Mouse (Mus musculus): ENCODE results near the gene H2afv.

DNA sequence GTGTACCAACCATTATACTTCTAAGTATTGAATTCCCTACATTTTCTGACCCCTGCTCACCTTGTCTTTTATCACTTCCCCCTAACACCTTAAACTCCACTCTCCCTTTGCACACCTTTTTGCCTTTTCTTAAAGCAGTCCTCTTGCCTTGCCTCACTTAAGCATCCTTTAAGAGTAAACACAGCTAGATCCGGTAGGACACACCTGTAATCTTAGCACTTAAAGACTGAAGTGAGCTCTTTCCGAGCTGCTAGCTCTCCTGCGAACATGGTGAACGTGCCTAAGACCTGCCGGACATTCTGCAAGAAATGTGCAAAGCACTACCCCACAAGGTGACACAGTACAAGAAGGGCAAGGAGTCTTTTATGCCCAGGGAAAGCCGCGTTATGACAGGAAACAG, 1.7 kb upstream of the H2afv start:
- TF ChIP-seq CTCF (IDR thresholded peaks at IDR 0.05; ENCODE audit: low read depth, low read length) = no peak
- TF ChIP-seq POLR2AphosphoS5 (IDR thresholded peaks at IDR 0.05; ENCODE audit: insufficient replicate concordance, low read depth, low read length) = no peak
- TF ChIP-seq TAL1 (conservative IDR thresholded peaks at IDR 0.05; ENCODE audit: low read depth, low read length) = no peak

All from G1E (cell line).